17 mouse cellular contexts compared by ENCODE assay signal in the genomic region with DNA sequence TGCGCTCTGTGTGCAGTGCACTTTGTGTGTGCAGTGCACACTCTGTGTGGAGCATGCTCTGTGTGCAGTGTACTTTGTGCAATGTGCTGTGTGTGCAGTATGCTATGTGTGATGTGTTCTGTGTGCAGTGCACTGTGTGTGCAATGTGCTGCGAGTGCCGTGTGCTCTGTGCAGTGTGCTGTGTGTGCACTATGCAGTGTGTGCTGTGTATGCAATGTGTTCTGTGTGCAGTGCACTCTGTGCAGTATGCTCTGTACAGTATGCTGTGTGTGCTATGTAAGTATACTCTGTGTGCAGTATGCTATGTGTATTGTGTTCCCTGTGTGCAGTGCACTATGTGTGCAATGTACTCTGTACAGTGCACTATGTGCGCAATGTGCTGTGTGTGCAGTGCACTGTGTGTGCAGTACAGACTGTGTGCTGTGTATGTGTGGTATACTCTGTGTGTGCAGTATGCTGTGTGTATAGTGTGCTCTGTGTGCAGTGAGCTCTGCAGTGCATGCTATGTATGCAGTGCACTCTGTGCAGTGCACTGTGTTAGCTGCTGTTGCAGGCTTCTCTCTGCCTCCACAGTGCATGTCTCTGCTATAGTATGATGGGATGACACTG.
A peak's percentile ranks its signal among the peaks of the same experiment; 100 is the strongest.
DNase-seq lines count a peak whose midpoint lies in the region; ATAC-seq lines count a peak whose summit lies in the region.
"Had no signal": no experiment of that assay in that cellular context is flagged by ENCODE, and none has a peak within 500 bp of the region (broad histone marks: within the 10 kb centered on the region; RNA-seq: fewer than 3 reads in every experiment).

No protein-coding gene starts in this region.

- ATAC-seq in heart, embryonic 12.5 days (ENCODE audit: insufficient number of reproducible peaks, low FRiP score): no peak
- ATAC-seq in megakaryocyte, adult 5-6 weeks (ENCODE audit: poor library complexity, severe bottlenecking): no peak
- ATAC-seq in forebrain, embryonic 14.5 days: 0 out of 2 replicates have a peak, but pooled peaks have one; percentile 14
- ATAC-seq in midbrain, embryonic 16.5 days: peak; percentile 47
- ATAC-seq: inflammation-experienced regulatory T-cells, adult 6 months had no signal

- H3K9ac ChIP-seq in heart, embryonic 12.5 days: no peak overlapping the region
- no peak overlapping the region for H3K9ac ChIP-seq in forebrain, embryonic 14.5 days (ENCODE audit: low read length)
- H3K9ac ChIP-seq in midbrain, embryonic 16.5 days (ENCODE audit: low read depth, low read length): no peak overlapping the region
- H3K9ac ChIP-seq: heart, embryonic 15.5 days; liver, embryonic 15.5 days had no signal

- H3K27me3 ChIP-seq in heart, embryonic 12.5 days (replicated peaks): no peaks in the 10 kb centered on the region
- H3K27me3 ChIP-seq in megakaryocyte, embryonic 14.5 days (replicated peaks): no peaks in the 10 kb centered on the region
- H3K27me3 ChIP-seq in forebrain, embryonic 14.5 days (replicated peaks; ENCODE audit: control insufficient read depth, insufficient read depth, low read length): no peaks in the 10 kb centered on the region
- H3K27me3 ChIP-seq in midbrain, embryonic 16.5 days (ENCODE audit: control insufficient read depth, insufficient read depth, low read depth, low read length): no peaks in the 10 kb centered on the region
- H3K27me3 ChIP-seq: heart, embryonic 15.5 days; liver, embryonic 15.5 days had no signal

- H3K9me3 ChIP-seq in heart, embryonic 12.5 days (replicated peaks): no peaks in the 10 kb centered on the region
- H3K9me3 ChIP-seq in megakaryocyte, embryonic 14.5 days: no peaks in the 10 kb centered on the region
- no peaks in the 10 kb centered on the region for H3K9me3 ChIP-seq in forebrain, embryonic 14.5 days (replicated peaks; ENCODE audit: control insufficient read depth, low read length)
- H3K9me3 ChIP-seq in midbrain, embryonic 16.5 days (replicated peaks; ENCODE audit: control insufficient read depth, low read length, poor library complexity, severe bottlenecking): no peaks in the 10 kb centered on the region
- H3K9me3 ChIP-seq: heart, embryonic 15.5 days; limb, embryonic 10.5 days; liver, embryonic 15.5 days had no signal

- H3K27ac ChIP-seq in heart, embryonic 12.5 days (ENCODE audit: poor library complexity, severe bottlenecking): no peak overlapping the region
- H3K27ac ChIP-seq in forebrain, embryonic 14.5 days (ENCODE audit: low read depth, low read length): 0 out of 2 replicates have a peak overlapping the region, but pooled peaks have one; percentile 27
- no peak overlapping the region for H3K27ac ChIP-seq in midbrain, embryonic 16.5 days (ENCODE audit: low read length)
- H3K27ac ChIP-seq: heart, embryonic 15.5 days; limb, embryonic 10.5 days; liver, embryonic 15.5 days had no signal

- no peak overlapping the region for H3K4me3 ChIP-seq in heart, embryonic 12.5 days
- H3K4me3 ChIP-seq in megakaryocyte, embryonic 14.5 days (replicated peaks): peak overlapping the region; percentile 68
- H3K4me3 ChIP-seq in forebrain, embryonic 14.5 days (ENCODE audit: low read depth, low read length): no peak overlapping the region
- no peak overlapping the region for H3K4me3 ChIP-seq in midbrain, embryonic 16.5 days (ENCODE audit: low read depth, low read length)
- H3K4me3 ChIP-seq: heart, embryonic 15.5 days; limb, embryonic 10.5 days; liver, embryonic 15.5 days had no signal

- WGBS in heart, embryonic 12.5 days: 94% methylated on average over 4 of the region's 4 CpGs
- WGBS in forebrain, embryonic 14.5 days: 93% methylated on average over 4 of the region's 4 CpGs
- 97% methylated on average over 4 of the region's 4 CpGs for WGBS in midbrain, embryonic 16.5 days

- no peak overlapping the region for H3K4me2 ChIP-seq in heart, embryonic 12.5 days
- no peak overlapping the region for H3K4me2 ChIP-seq in forebrain, embryonic 14.5 days (ENCODE audit: low read length)
- H3K4me2 ChIP-seq in midbrain, embryonic 16.5 days (ENCODE audit: low read length): no peak overlapping the region
- H3K4me2 ChIP-seq: heart, embryonic 15.5 days; liver, embryonic 15.5 days had no signal

- peak; percentile 23 for DNase-seq in heart, adult 11 months
- no peak for DNase-seq in forebrain, embryonic 14.5 days (ENCODE audit: low spot score)
- no peak for DNase-seq in thymus, postnatal 10 days (ENCODE audit: low spot score in 2 of 2)
- no peak for DNase-seq in embryo, embryonic 9.5 days (ENCODE audit: extremely low spot score)
- DNase-seq: adrenal gland, postnatal 10 days; cerebellum, adult 9-10 months; gastrocnemius, postnatal 25 days; kidney, postnatal 4 days; lung, postnatal 4 days had no signal

- H3K36me3 ChIP-seq in heart, embryonic 12.5 days: peaks cover 89% of the 10 kb centered on the region
- H3K36me3 ChIP-seq in megakaryocyte, embryonic 14.5 days (replicated peaks; ENCODE audit: low read length): peaks cover 95% of the 10 kb centered on the region
- H3K36me3 ChIP-seq in forebrain, embryonic 14.5 days (ENCODE audit: control insufficient read depth, insufficient read depth, low read length): peaks cover 97% of the 10 kb centered on the region
- peaks cover 62% of the 10 kb centered on the region for H3K36me3 ChIP-seq in midbrain, embryonic 16.5 days (ENCODE audit: control insufficient read depth, insufficient read depth, low read length)

- H3K4me1 ChIP-seq in heart, embryonic 12.5 days (replicated peaks): peaks cover 7% of the 10 kb centered on the region
- H3K4me1 ChIP-seq in megakaryocyte, embryonic 14.5 days: peaks cover 5% of the 10 kb centered on the region; the same call in 1 of the 2 replicates
- no peaks in the 10 kb centered on the region for H3K4me1 ChIP-seq in forebrain, embryonic 14.5 days (ENCODE audit: control insufficient read depth, insufficient read depth, low read length)
- no peaks in the 10 kb centered on the region for H3K4me1 ChIP-seq in midbrain, embryonic 16.5 days (ENCODE audit: control insufficient read depth, insufficient read depth, low read length)
- H3K4me1 ChIP-seq: limb, embryonic 10.5 days; liver, embryonic 15.5 days had no signal

Comparison
In these comparisons a context has a peak if more than half of its experiments do, and no peak if none do; other contexts are left out.
1. ATAC-seq: peak in forebrain, embryonic 14.5 days (single experiment) and midbrain, embryonic 16.5 days (single experiment); none in heart, embryonic 12.5 days (single experiment) and megakaryocyte, adult 5-6 weeks (single experiment).